Mouse (Mus musculus): ENCODE measurements at regions not wholly inside any gene's neighbourhood (a gene's known extent, or its start where the extent isn't known, plus 50 kb on each side); places are given as distances from the start of the nearest gene placed in this dataset.

DNA sequence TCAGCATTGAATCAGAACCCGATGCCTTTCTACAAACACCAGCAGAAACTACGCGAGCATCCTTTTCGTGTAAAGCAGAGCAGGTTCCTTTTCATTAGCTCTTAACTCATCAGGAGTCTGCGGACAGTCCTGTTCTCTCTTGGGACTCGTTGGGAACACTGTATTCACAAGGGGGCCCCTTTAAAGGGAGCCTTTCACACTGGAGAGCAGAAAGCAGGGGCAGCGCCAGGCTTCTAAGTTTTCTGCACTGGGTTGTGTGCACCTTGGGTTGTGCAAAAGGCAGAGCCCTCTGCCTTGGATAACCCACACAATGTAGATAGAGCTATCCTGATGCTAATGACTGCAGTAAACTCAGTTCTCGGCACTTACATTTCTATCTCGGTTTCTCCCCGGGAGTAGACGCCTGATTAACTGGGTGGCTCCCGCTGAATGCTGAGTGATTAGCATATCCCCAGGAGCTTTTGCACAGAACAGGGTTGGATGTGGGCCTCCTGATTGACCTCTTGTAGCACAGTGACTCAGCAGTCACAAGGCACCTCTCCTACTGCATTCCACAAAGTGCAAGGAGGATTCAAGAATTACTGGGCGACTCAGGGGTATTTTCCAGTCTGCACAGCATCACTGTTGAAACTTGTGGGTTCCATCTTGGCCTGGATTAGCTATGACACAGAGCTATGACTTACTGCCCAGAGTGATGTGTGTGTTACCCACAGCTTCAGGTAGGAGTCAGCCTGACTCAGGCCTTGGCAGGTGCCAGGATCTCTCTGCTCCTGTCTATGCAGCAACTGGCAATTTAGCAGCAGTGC is 209.8 kb upstream of the Igfbp3 start:
- TF ChIP-seq POLR2AphosphoS2 (IDR thresholded peaks at IDR 0.05; ENCODE audit: insufficient read length, low read depth): no peak
- no peak for TF ChIP-seq TCF12 (IDR thresholded peaks at IDR 0.05; ENCODE audit: insufficient read depth, poor library complexity, severe bottlenecking)
- no peak for TF ChIP-seq MAX (IDR thresholded peaks at IDR 0.05; ENCODE audit: low read depth)
- TF ChIP-seq MYOD1 (IDR thresholded peaks at IDR 0.05; ENCODE audit: control insufficient read depth in 1 of 3, insufficient read length in 2 of 3, low read depth in 2 of 3): no peak
- TF ChIP-seq REST (IDR thresholded peaks at IDR 0.05; ENCODE audit: insufficient read depth, insufficient read length): no peak
- no peak for TF ChIP-seq E2F4 (IDR thresholded peaks at IDR 0.05; ENCODE audit: insufficient read depth)
- no peak for TF ChIP-seq POLR2A (IDR thresholded peaks at IDR 0.05; ENCODE audit: insufficient read length, low read depth)
- no peak for TF ChIP-seq SRF (IDR thresholded peaks at IDR 0.05; ENCODE audit: control insufficient read depth, insufficient read length, low read depth)
- TF ChIP-seq TCF3 (IDR thresholded peaks at IDR 0.05; ENCODE audit: insufficient read length, low read depth): no peak
- no peak for TF ChIP-seq MYOG (IDR thresholded peaks at IDR 0.05; ENCODE audit: control insufficient read depth in 1 of 3, insufficient read depth in 1 of 3, insufficient read length in 2 of 3, low read depth in 2 of 3)
- TF ChIP-seq CEBPB (IDR thresholded peaks at IDR 0.05; ENCODE audit: insufficient read depth, poor library complexity, severe bottlenecking): no peak
- no peak for TF ChIP-seq USF1 (IDR thresholded peaks at IDR 0.05; ENCODE audit: low read depth)
- Histone ChIP-seq H3K36me3 (ENCODE audit: control insufficient read depth, insufficient read depth) (no peaks in the 10 kb centered on the region), H3K4me3 (no peak overlapping the region), H3K4me2 (ENCODE audit: low read depth) (peak overlapping the region; percentile 39), H3K27me3 (ENCODE audit: control insufficient read depth, insufficient read depth, insufficient read length) (no peaks in the 10 kb centered on the region), H3K79me2 (ENCODE audit: control insufficient read depth, insufficient read depth) (no peaks in the 10 kb centered on the region), H3ac (ENCODE audit: control insufficient read depth, insufficient read length) (no peak overlapping the region)

GRCm38 (mm10) chr11:7412631-7413030 is 198.9 kb upstream of the Igfbp3 start:
- no peak overlapping the region for H3ac ChIP-seq (ENCODE audit: control insufficient read depth, insufficient read length)
- TF ChIP-seq MAX (IDR thresholded peaks at IDR 0.05; ENCODE audit: low read depth): no peak
- TF ChIP-seq REST (IDR thresholded peaks at IDR 0.05; ENCODE audit: insufficient read depth, insufficient read length): no peak
- TF ChIP-seq MYOG (IDR thresholded peaks at IDR 0.05; ENCODE audit: control insufficient read depth in 1 of 3, insufficient read depth in 1 of 3, insufficient read length in 2 of 3, low read depth in 2 of 3): no peak
- no peak for TF ChIP-seq POLR2AphosphoS2 (IDR thresholded peaks at IDR 0.05; ENCODE audit: insufficient read length, low read depth)
- TF ChIP-seq USF1 (IDR thresholded peaks at IDR 0.05; ENCODE audit: low read depth): no peak
- no peak for TF ChIP-seq E2F4 (IDR thresholded peaks at IDR 0.05; ENCODE audit: insufficient read depth)
- TF ChIP-seq CEBPB (IDR thresholded peaks at IDR 0.05; ENCODE audit: insufficient read depth, poor library complexity, severe bottlenecking): no peak
- TF ChIP-seq POLR2A (IDR thresholded peaks at IDR 0.05; ENCODE audit: insufficient read length, low read depth): no peak
- TF ChIP-seq TCF12 (IDR thresholded peaks at IDR 0.05; ENCODE audit: insufficient read depth, poor library complexity, severe bottlenecking): no peak
- TF ChIP-seq MYOD1 (IDR thresholded peaks at IDR 0.05; ENCODE audit: control insufficient read depth in 1 of 3, insufficient read length in 2 of 3, low read depth in 2 of 3): no peak
- H3K27me3 ChIP-seq (ENCODE audit: control insufficient read depth, insufficient read depth, insufficient read length): no peaks in the 10 kb centered on the region
- H3K79me2 ChIP-seq (ENCODE audit: control insufficient read depth, insufficient read depth): no peaks in the 10 kb centered on the region
- H3K4me3 ChIP-seq: no peak overlapping the region
- H3K36me3 ChIP-seq (ENCODE audit: control insufficient read depth, insufficient read depth): no peaks in the 10 kb centered on the region
- no peak overlapping the region for H3K4me2 ChIP-seq (ENCODE audit: low read depth)

- H3K79me2 ChIP-seq (ENCODE audit: control insufficient read depth, insufficient read depth): no peaks in the 10 kb centered on the region
- TF ChIP-seq USF1 (IDR thresholded peaks at IDR 0.05; ENCODE audit: low read depth) (no peak), POLR2AphosphoS2 (IDR thresholded peaks at IDR 0.05; ENCODE audit: insufficient read length, low read depth) (no peak), CEBPB (IDR thresholded peaks at IDR 0.05; ENCODE audit: insufficient read depth, poor library complexity, severe bottlenecking) (no peak), MYOG (IDR thresholded peaks at IDR 0.05; ENCODE audit: control insufficient read depth in 1 of 3, insufficient read depth in 1 of 3, insufficient read length in 2 of 3, low read depth in 2 of 3) (peak in 1 of 3 experiments; percentile 2), MYOD1 (IDR thresholded peaks at IDR 0.05; ENCODE audit: control insufficient read depth in 1 of 3, insufficient read length in 2 of 3, low read depth in 2 of 3) (peak; percentile 47 to 90 (median 79)), E2F4 (IDR thresholded peaks at IDR 0.05; ENCODE audit: insufficient read depth) (no peak), POLR2A (IDR thresholded peaks at IDR 0.05; ENCODE audit: insufficient read length, low read depth) (no peak), SRF (IDR thresholded peaks at IDR 0.05; ENCODE audit: control insufficient read depth, insufficient read length, low read depth) (no peak), REST (IDR thresholded peaks at IDR 0.05; ENCODE audit: insufficient read depth, insufficient read length) (no peak), MAX (IDR thresholded peaks at IDR 0.05; ENCODE audit: low read depth) (no peak), TCF3 (IDR thresholded peaks at IDR 0.05; ENCODE audit: insufficient read length, low read depth) (peak; percentile 33), TCF12 (IDR thresholded peaks at IDR 0.05; ENCODE audit: insufficient read depth, poor library complexity, severe bottlenecking) (no peak)
- no peak overlapping the region for H3K4me3 ChIP-seq
- no peaks in the 10 kb centered on the region for H3K36me3 ChIP-seq (ENCODE audit: control insufficient read depth, insufficient read depth)
- H3K27me3 ChIP-seq (ENCODE audit: control insufficient read depth, insufficient read depth, insufficient read length): no peaks in the 10 kb centered on the region
- H3ac ChIP-seq (ENCODE audit: control insufficient read depth, insufficient read length): no peak overlapping the region
- H3K4me2 ChIP-seq (ENCODE audit: low read depth): no peak overlapping the region
Measured at GRCm38 (mm10) chr11:7408992-7409391, 195.3 kb upstream of the Igfbp3 start.

DNA sequence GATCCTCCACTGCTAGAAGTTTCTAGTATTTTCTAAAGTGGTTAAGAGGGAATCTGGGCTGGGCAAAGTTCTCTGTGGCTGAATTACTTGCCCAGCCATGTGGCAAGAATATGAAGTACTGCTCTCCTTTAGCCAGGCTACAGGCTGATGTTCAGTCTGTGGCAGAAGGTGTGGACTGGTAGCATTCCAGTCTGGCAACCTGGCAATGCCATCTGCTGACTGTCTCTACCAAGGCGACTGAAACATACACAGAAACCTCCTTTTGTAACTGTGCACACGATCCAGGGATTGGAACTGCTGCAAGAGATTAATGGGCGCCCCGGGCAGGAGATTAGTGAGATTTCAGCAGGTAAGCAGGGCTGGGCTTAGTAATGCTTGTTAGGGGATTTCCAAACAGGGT is 190.9 kb upstream of the Igfbp3 start:
- H3K36me3 ChIP-seq (ENCODE audit: control insufficient read depth, insufficient read depth): no peaks in the 10 kb centered on the region
- H3K79me2 ChIP-seq (ENCODE audit: control insufficient read depth, insufficient read depth): no peaks in the 10 kb centered on the region
- TF ChIP-seq CEBPB (IDR thresholded peaks at IDR 0.05; ENCODE audit: insufficient read depth, poor library complexity, severe bottlenecking) (no peak), MYOD1 (IDR thresholded peaks at IDR 0.05; ENCODE audit: control insufficient read depth in 1 of 3, insufficient read length in 2 of 3, low read depth in 2 of 3) (no peak), REST (IDR thresholded peaks at IDR 0.05; ENCODE audit: insufficient read depth, insufficient read length) (no peak), POLR2AphosphoS2 (IDR thresholded peaks at IDR 0.05; ENCODE audit: insufficient read length, low read depth) (no peak), MAX (IDR thresholded peaks at IDR 0.05; ENCODE audit: low read depth) (no peak), USF1 (IDR thresholded peaks at IDR 0.05; ENCODE audit: low read depth) (no peak), TCF12 (IDR thresholded peaks at IDR 0.05; ENCODE audit: insufficient read depth, poor library complexity, severe bottlenecking) (no peak), SRF (IDR thresholded peaks at IDR 0.05; ENCODE audit: control insufficient read depth, insufficient read length, low read depth) (no peak), POLR2A (IDR thresholded peaks at IDR 0.05; ENCODE audit: insufficient read length, low read depth) (no peak), E2F4 (IDR thresholded peaks at IDR 0.05; ENCODE audit: insufficient read depth) (no peak), TCF3 (IDR thresholded peaks at IDR 0.05; ENCODE audit: insufficient read length, low read depth) (no peak), MYOG (IDR thresholded peaks at IDR 0.05; ENCODE audit: control insufficient read depth in 1 of 3, insufficient read depth in 1 of 3, insufficient read length in 2 of 3, low read depth in 2 of 3) (no peak)
- H3K4me2 ChIP-seq (ENCODE audit: low read depth): no peak overlapping the region
- H3K4me3 ChIP-seq: no peak overlapping the region
- no peak overlapping the region for H3ac ChIP-seq (ENCODE audit: control insufficient read depth, insufficient read length)
- no peaks in the 10 kb centered on the region for H3K27me3 ChIP-seq (ENCODE audit: control insufficient read depth, insufficient read depth, insufficient read length)
